ENCODE assay signal across 16 mouse cellular contexts in genomic region chr2:30510711-30511380, GRCm38 (mm10). TPM values are rescaled to one million over a fixed set of nuclear protein-coding genes. Genes with fewer than 3 reads are reported as not detected.
DNase-seq lines count a peak whose midpoint lies in the region; ATAC-seq and TF ChIP-seq lines count a peak whose summit lies in the region.
"Had no signal": no experiment of that assay in that cellular context is flagged by ENCODE, and none has a peak within 500 bp of the region (broad histone marks: within the 10 kb centered on the region; RNA-seq: fewer than 3 reads in every experiment).

No protein-coding gene starts in this region.

- 39% methylated on average over 16 of the region's 16 CpGs for WGBS in hindbrain, postnatal 0 days
- 78% methylated on average over 16 of the region's 16 CpGs for WGBS in hindbrain, embryonic 12.5 days
- 38% methylated on average over 16 of the region's 16 CpGs for WGBS in forebrain, postnatal 0 days
- WGBS in lung, adult 2 months, result 77% methylated on average over 16 of the region's 16 CpGs

- peak; percentile 23 for DNase-seq in adrenal gland, postnatal 14 days
- DNase-seq in adrenal gland, adult 18-20 months (ENCODE audit: low spot score in 2 of 2), result no peak
- DNase-seq in hindbrain, postnatal 0 days (ENCODE audit: low spot score), result peak; percentile 22
- DNase-seq in forebrain, postnatal 0 days, result peak; percentile 53
- DNase-seq in lung, adult 2 months, result no peak
- DNase-seq in spleen, postnatal 4 days (ENCODE audit: low spot score in 2 of 2), result no peak
- DNase-seq: cerebellum, adult 18-20 months; heart, adult 11 months; heart, postnatal 10 days; kidney, adult 18-20 months; liver, embryonic 13.5 days; lung, postnatal 4 days; thymus, adult 18-20 months had no signal

- no peaks in the 10 kb centered on the region for H3K27me3 ChIP-seq in hindbrain, postnatal 0 days (ENCODE audit: insufficient read depth, low read length)
- H3K27me3 ChIP-seq in hindbrain, embryonic 12.5 days, result no peaks in the 10 kb centered on the region
- peaks cover 61% of the 10 kb centered on the region for H3K27me3 ChIP-seq in E14TG2a.4 (ENCODE audit: insufficient read depth, low read length)
- no peaks in the 10 kb centered on the region for H3K27me3 ChIP-seq in forebrain, postnatal 0 days (ENCODE audit: insufficient read depth, low read length)
- H3K27me3 ChIP-seq: liver, embryonic 13.5 days had no signal

- H3K4me2 ChIP-seq in hindbrain, postnatal 0 days (ENCODE audit: low read depth, low read length), result no peak overlapping the region
- H3K4me2 ChIP-seq in hindbrain, embryonic 12.5 days (replicated peaks), result no peak overlapping the region
- H3K4me2 ChIP-seq in forebrain, postnatal 0 days (ENCODE audit: low read depth), result no peak overlapping the region
- H3K4me2 ChIP-seq: liver, embryonic 13.5 days had no signal

- H3K9me3 ChIP-seq in hindbrain, postnatal 0 days (ENCODE audit: low read length), result no peaks in the 10 kb centered on the region
- no peaks in the 10 kb centered on the region for H3K9me3 ChIP-seq in hindbrain, embryonic 12.5 days (replicated peaks)
- 0 out of 2 replicates have a peak, but pooled peaks cover 3% of the 10 kb centered on the region for H3K9me3 ChIP-seq in E14TG2a.4 (ENCODE audit: low read length)
- H3K9me3 ChIP-seq in forebrain, postnatal 0 days (ENCODE audit: low read length), result no peaks in the 10 kb centered on the region

- no peaks in the 10 kb centered on the region for H3K36me3 ChIP-seq in hindbrain, postnatal 0 days (ENCODE audit: insufficient read depth, low read length)
- H3K36me3 ChIP-seq in hindbrain, embryonic 12.5 days, result no peaks in the 10 kb centered on the region
- no peaks in the 10 kb centered on the region for H3K36me3 ChIP-seq in E14TG2a.4 (ENCODE audit: insufficient read depth, low read length)
- no peaks in the 10 kb centered on the region for H3K36me3 ChIP-seq in forebrain, postnatal 0 days (ENCODE audit: insufficient read depth)
- H3K36me3 ChIP-seq: liver, embryonic 13.5 days had no signal

- no peaks in the 10 kb centered on the region for H3K4me1 ChIP-seq in hindbrain, postnatal 0 days (ENCODE audit: insufficient read depth, low read length)
- peaks cover 3% of the 10 kb centered on the region for H3K4me1 ChIP-seq in hindbrain, embryonic 12.5 days
- H3K4me1 ChIP-seq in E14TG2a.4 (replicated peaks; ENCODE audit: low read depth, low read length), result peaks cover 28% of the 10 kb centered on the region
- no peaks in the 10 kb centered on the region for H3K4me1 ChIP-seq in forebrain, postnatal 0 days (ENCODE audit: insufficient read depth)
- H3K4me1 ChIP-seq in lung, adult 2 months (ENCODE audit: control insufficient read depth, insufficient read depth, low read length), result no peaks in the 10 kb centered on the region

- TF ChIP-seq POLR2A in lung, adult 2 months (IDR thresholded peaks at IDR 0.05; ENCODE audit: borderline replicate concordance, extremely low read depth, low read depth, low read length), result no peak

- 0 out of 2 replicates have a peak, but pooled peaks have one; percentile 35 for ATAC-seq in hindbrain, postnatal 0 days
- ATAC-seq in hindbrain, embryonic 12.5 days (ENCODE audit: low FRiP score), result no peak
- ATAC-seq in forebrain, postnatal 0 days, result peak; percentile 82

- H3K9ac ChIP-seq in hindbrain, postnatal 0 days (replicated peaks; ENCODE audit: low read length), result no peak overlapping the region
- no peak overlapping the region for H3K9ac ChIP-seq in hindbrain, embryonic 12.5 days
- H3K9ac ChIP-seq in forebrain, postnatal 0 days, result no peak overlapping the region
- H3K9ac ChIP-seq: liver, embryonic 13.5 days had no signal

- no peak overlapping the region for H3K4me3 ChIP-seq in hindbrain, postnatal 0 days (ENCODE audit: low read length)
- H3K4me3 ChIP-seq in hindbrain, embryonic 12.5 days, result no peak overlapping the region
- H3K4me3 ChIP-seq in E14TG2a.4 (replicated peaks; ENCODE audit: low read length), result peak overlapping the region; percentile 59
- no peak overlapping the region for H3K4me3 ChIP-seq in forebrain, postnatal 0 days (ENCODE audit: low read depth, low read length)
- H3K4me3 ChIP-seq in lung, adult 2 months (replicated peaks; ENCODE audit: extremely low read depth, low read depth, low read length), result no peak overlapping the region
- H3K4me3 ChIP-seq: left cerebral cortex, adult 2 months; liver, embryonic 13.5 days had no signal

- H3K27ac ChIP-seq in hindbrain, postnatal 0 days, result no peak overlapping the region
- H3K27ac ChIP-seq in hindbrain, embryonic 12.5 days, result no peak overlapping the region
- no peak overlapping the region for H3K27ac ChIP-seq in forebrain, postnatal 0 days (ENCODE audit: low read depth, low read length)
- H3K27ac ChIP-seq: left cerebral cortex, adult 2 months; liver, embryonic 13.5 days had no signal

- no peak for TF ChIP-seq CTCF in hindbrain, postnatal 0 days (IDR thresholded peaks at IDR 0.05; ENCODE audit: low read depth)
- TF ChIP-seq CTCF in E14TG2a.4 (conservative IDR thresholded peaks at IDR 0.05; ENCODE audit: low read length), result no peak
- TF ChIP-seq CTCF in forebrain, postnatal 0 days (IDR thresholded peaks at IDR 0.05; ENCODE audit: low read depth), result no peak
- TF ChIP-seq CTCF in lung, adult 2 months (IDR thresholded peaks at IDR 0.05; ENCODE audit: insufficient read depth, low read length), result no peak

RNA-seq across cellular contexts. Expression of gene Ier5l, which starts 36.8 kb away (rescaled TPM):
- 6.4 and 6.8 TPM in 2 replicates for total RNA-seq in adrenal gland, postnatal 14 days (2021)
- total RNA-seq in adrenal gland, adult 18-20 months (2021), result 1 to 10 TPM; 3.1 to 5.1 TPM
- total RNA-seq in hindbrain, postnatal 0 days (2014; rRNA removed), result 26.5 and 30.2 TPM in 2 replicates
- polyA plus RNA-seq in hindbrain, postnatal 0 days (2015; fragmentation: Nextera tagmentation; extraction: Ambion mirVana), result 2.4 and 2.8 TPM in 2 replicates
- polyA plus RNA-seq in hindbrain, embryonic 12.5 days (2016; fragmentation: Nextera tagmentation; extraction: Ambion mirVana), result 4.7 and 4.8 TPM in 2 replicates
- 17.7 and 19.9 TPM in 2 replicates for total RNA-seq in forebrain, postnatal 0 days (2014; rRNA removed)
- polyA plus RNA-seq in forebrain, postnatal 0 days (2015; fragmentation: Nextera tagmentation; extraction: Ambion mirVana), result 4.0 and 6.2 TPM in 2 replicates
- 12.6 and 22.5 TPM in 2 replicates for polyA plus RNA-seq in lung, adult 2 months (2012; rRNA removed)

Comparison
In these comparisons a context has a peak if more than half of its experiments do, and no peak if none do; other contexts are left out.
1. DNase-seq: peak in adrenal gland, postnatal 14 days (single experiment), hindbrain, postnatal 0 days (single experiment) and forebrain, postnatal 0 days (single experiment); none in adrenal gland, adult 18-20 months (0 of 2), lung, adult 2 months (single experiment) and spleen, postnatal 4 days (0 of 2).